Mouse (Mus musculus): Measurements from ENCODE around the gene Cntn5. TPM values are rescaled to one million over a fixed set of nuclear protein-coding genes. Genes with fewer than 3 reads are reported as not detected.

The Cntn5 gene
- polyA plus RNA-seq, 3 experiments from 2014 or later: 0.66 TPM; not detected in 2

DNA sequence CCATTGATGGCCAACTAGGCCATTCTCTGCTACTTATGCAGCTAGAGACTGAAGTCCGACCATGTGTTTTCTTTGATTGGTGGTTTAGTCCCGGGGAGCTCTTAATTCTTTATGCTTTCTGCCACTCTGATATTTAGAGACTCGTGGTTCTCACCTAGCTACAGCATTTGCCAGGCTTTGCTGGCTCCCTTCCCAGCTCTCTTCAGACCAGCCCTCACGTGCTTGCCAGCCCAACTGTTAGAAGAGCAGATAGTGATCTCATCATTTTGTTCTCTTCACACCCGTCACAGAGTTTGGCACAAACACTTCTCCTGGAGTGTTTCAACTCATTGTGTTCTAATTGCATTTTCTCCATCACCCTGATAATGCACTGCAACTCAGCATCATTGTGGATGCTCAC lies 1005.5 kb downstream of the Cntn5 start:
- ATAC-seq: no peak

DNA sequence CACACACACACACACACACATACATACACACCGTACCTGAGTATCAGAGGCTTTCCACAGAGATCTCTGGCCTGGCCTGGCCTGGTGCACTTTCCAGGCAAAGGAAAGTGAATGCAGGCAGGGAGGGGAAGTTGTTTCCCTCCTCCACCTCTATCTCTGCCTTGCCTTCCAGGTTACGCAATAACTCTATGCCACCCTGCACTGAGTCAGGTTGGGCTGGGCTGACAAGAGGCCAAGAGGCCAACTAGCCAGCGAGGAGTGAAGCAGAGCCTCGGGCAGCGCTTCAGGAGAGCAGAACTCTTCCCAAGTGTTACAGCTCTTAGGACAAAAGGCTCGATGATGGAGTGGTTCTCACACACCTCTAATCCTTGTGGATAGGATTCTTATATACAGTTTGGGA lies 1018.4 kb downstream of the Cntn5 start:
- no peak for ATAC-seq

DNA sequence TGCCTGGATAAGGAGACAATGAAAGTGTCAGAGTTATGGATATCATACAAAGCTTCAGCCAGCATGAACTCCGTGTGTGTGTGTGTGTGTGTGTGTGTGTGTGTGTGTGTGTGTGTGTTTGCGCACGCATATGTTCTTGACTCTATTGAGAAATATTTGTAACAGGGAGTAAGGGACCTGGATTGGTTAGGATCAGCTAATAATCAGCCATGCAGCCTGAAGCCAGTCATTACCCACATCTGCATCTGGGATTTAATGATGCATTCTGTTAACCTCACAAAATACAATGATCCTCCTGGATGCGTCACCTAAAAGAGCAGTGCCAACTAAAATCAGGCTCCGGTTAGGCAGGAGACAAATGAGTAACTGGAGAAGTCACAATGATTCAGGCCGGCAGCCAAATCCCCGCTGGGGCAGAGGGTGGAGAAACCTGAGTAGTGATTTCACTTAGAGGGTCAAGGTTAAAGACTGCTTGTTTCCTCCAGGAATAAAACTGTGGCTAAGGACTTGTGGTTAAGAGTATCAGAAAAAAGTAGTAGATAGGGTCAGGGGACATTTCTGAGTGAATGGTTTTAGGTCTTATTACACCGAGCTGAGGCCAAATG lies 1021.7 kb downstream of the Cntn5 start:
- ATAC-seq: no peak

DNA sequence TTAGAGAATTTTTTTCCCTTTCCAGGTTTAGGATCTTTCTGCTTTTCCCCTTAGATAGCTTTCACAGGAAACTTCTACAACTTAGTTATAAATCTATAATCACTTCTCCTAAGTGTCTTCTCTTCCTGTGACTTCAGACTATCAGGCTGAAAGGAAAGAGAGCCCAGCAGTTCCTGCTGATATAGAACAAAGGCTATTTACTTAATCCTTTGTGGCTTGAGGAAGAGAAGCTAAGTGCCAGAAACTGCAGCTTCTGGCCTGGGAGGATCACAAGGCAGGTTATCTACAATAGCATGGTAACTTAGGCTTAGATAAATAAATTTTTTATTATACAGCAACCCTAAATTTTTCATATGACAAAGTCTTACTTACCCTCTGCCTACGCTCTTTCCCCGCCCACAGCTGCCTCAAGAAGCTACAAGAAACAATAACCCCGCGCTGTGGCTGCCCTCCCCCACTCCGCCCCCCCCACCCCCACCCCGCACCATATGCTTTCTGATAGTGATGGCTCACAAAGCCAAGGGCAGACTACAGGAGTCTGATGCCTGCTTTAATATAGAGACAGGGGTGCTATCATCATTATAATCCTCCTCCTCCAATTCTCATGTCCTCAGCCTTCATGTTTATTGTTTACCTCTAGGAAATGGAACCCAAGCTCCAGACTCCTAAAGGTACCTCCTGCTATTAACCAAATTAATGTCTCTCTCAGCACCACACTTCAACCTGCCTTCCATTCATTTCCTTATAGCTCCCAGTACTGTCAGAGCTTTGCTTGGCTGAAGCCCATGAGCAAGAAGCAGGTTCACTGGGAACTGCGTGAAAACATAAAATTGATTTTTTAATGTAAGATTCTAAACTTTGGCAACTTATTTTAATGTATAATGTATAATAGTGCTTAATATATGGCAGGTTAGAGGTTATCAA lies 1032.2 kb downstream of the Cntn5 start:
- no peak for ATAC-seq

DNA sequence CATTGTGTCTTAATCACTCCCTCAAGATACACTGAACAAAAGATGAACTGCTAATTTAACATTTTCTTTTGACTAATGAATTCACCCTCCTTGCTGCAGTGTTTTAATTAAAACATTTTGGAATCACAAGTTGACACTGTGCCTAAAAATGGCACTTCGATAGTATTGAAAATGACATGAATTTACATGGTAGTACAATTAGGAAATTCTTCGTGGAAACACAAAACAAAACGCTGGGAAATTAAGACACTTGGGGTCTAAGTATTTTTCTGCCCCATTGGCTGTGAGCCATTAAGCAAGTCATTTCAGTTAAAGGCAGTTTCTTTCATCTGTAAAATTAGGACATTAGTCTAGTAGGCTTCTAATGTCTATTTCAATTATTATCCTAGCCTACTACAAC lies 1043.9 kb downstream of the Cntn5 start:
- ATAC-seq: no peak

DNA sequence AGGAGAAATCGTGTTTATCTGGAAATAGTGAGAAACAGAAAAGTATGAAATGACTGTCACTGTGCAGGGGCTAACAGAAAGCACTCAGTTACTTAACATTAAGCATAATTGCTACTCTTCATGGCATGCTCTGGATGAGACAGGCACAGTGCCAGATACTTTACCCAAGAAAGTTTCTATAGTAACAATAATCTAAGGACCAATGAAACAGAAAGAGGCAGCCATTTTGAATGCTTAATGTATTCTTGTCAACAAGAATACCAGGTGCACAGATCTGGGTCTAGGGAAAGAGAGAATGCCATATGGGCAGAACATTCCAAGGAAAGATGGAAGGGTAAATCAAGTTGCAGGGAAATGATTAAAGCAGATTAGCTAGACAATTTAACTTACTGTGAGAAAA lies 1045.3 kb downstream of the Cntn5 start:
- ATAC-seq: no peak

DNA sequence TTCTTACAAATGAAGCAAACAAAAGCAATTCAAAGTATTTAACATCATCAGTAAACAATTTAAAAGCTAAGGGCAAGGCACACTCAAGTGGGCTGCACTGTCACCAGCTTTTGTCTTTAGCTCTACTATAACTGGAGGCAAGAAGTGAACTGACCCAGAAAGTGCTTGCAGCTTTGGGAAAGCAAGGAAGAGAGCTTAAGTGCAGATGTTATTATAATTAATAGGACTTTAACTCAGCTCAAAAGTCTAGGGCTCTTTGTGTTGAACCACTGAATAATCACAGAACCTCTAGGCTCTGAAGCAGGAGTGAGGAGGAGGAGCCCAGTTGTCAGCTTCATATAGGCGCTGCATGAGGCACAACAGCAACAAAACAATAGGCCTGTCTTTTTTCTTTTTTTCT lies 1049.8 kb downstream of the Cntn5 start:
- no peak for ATAC-seq

DNA sequence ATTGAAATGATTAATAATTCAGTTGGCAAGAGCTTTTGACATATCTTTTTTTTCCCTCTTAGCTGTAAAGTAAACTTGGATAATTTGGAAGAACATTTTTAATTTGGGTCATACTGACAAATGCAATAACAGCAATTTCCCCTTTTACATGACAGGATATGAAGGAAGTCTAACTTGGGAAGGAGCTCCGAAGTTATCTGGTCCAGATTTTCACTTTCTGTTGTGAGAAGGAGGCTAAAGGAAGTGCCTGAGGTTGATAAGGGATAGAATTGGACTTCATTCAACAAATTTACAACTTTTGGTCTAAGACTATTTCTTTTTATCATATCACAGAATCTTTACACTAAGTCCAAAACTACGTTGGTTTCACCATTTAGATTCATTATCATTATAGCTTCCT lies 1074.3 kb downstream of the Cntn5 start:
- no peak for ATAC-seq

DNA sequence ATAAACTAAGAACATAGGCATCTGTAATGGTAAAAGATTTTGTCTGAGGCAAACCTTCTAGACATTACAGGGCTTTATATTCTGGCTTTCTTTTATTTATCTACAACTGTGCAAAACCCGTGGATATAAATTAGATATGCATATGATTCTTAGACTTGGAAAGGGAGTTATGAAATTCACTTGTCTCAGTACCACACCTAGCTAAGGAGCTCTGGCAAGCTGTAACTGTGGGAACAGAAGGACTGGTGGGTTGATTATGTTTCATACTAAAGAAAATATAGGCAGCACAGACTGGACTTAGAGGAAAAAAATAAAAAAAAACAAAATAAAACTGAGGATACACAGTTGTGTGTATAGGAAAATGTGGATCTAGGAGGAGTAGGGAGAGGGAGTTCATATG lies 1084.6 kb downstream of the Cntn5 start:
- ATAC-seq: no peak

DNA sequence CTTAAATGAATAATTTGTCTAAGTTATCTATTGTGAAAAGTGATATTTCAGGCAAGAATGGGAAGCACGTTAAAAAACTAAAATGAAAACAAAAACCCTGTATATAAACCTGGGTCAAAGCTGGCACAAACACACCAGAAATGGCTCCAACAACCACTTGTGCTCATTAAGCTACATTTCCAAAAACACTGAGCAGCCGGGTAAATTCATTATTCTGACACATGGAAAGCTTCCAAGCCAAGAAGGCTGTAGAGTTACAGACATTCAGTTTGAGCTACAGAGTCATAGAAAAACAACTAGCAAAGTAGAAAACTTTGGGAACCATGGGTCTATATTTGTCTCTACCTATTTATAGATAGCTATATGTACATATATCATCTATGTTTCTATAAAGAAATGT lies 1087.1 kb downstream of the Cntn5 start:
- no peak for ATAC-seq

DNA sequence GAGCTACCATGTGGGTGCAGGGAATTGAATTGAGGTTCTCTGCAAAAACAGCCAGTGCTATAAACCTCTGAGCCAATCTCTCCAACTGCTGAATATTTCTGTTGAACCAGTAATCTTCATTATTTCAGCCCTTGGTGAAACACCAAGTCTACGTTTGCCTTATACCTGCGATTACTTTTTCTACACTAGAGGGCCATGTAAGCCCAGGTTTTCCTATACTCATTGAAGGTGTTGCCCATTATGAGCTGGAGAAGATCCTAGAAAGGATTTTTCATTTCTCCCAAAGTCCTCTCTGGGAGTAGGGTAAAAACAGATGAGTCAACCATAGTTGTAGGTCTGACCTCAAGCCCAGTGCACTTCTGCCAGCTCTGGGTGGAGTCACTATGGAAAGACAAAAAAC lies 1105.0 kb downstream of the Cntn5 start:
- no peak for ATAC-seq

DNA sequence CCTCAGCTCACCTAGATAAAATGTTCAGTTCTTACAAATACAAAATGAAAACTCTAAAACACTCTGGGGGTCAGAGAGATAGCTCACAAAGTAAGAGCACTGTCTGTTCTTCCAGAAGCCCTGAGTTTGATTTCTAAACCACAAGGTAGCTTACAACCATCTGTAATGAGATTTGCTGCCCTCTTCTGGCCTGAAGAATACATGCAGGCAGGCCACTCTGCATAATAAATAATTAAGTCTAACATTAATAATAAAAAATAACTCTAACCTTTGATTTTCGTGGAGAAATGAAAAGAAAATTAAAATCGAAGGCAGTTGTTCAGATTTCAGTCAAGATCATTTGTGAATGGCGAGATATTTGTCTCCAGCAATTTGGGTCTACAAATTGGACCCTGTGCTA lies 1120.9 kb downstream of the Cntn5 start:
- ATAC-seq: no peak

DNA sequence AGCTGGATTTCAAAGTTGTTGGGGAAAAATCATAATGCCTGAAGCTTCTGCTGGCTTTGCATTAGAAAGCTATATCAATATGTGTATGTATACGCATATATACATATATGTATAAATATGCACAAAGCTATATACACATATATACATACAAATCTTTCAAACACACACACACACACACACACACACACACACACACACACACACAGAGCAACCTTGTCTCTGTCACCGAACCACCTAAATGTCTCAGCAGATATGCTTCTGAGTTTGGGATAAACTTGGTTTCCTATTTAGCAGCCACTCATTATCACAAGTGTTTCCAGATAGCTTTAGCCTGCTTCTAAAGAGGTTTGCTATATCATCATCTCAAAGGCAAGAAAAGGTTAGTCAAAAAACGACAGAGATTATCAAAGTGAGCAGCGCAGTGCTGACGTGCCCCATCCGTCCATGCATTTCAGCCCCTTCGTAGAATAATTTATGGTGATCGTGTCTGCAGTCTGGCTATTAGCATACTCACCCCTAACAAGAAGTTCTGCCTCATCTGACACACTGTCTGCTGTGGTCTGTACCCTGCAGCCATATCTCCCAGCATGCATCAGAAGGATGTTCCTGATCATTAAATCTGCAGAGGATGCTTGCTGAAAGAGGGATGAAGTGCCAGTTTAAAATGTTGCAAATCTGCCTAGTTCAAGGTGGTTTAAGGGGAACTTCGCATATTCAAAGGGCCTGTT lies 1123.3 kb downstream of the Cntn5 start:
- no peak for ATAC-seq

DNA sequence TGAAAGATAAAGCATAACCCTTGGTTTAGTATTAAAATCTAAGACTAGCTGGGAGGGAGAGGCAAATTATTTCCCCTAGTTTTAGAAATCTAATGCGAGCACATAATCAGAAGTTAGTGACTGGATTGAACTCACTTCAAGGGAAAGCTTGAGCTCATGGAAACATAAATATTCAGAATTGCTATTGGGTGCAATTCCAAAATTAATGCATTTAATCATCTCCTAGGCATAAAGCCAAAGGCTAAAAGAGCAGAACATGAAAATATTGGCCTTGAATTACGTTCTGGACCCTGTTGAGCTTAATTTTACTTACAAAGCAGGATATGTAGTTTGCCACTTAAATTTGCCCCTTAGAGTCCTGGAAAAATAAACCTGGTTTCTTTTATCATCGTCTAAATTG lies 1124.9 kb downstream of the Cntn5 start:
- no peak for ATAC-seq

DNA sequence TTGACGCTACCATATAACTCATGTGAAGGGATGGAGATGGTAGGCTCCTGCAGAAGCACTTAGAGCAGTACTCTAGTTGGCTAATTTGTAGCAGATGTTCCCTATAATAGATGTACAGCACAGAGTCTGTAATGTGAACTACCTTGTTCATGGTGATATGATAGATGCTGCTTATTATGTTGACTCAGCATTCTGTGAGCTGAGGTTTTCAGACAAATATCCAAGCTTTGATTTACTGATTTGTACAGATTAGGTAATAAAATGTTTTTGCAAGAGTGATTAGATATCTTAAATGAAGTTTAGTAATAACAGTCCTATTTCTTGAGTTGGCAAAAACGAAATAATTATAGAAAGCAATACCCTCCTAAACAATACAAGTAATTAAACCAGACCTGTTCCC lies 1133.8 kb downstream of the Cntn5 start:
- no peak for ATAC-seq

DNA sequence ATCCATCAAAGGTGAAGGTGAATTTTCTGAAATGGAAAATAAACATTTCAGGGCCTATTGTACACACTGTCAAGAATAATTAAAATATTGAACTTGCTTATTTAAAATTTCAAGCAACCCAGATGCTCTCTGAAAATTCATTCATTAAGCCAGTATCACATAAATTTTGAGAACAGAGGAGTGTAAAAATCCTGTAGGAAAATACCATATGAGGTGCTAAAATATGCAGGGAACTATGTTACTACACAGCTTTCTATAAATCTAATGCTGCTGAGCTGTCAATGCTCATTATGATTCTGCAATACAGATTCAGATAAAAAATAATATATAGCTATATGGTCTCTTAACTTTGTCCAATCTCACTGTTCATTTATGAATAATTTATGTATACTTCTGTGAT lies 1134.9 kb downstream of the Cntn5 start:
- no peak for ATAC-seq

DNA sequence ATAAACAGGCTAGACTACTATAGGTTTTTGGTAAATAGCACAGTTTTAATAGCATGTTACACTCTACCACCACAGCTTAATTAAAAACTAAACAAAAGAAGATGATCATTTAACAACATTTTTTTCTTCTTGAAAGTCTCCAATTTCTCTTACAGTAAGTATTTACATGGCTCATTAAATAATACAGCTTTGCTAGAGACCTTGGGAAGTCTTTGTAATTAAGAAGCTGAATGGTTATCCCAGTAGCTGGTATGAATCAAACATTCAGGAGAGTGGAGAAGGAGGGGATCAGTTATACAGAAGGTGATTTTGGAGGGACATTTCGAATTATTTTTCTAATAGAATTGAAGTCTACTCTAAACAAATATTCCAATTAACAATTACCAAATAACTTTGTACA lies 1186.4 kb downstream of the Cntn5 start:
- ATAC-seq: no peak

DNA sequence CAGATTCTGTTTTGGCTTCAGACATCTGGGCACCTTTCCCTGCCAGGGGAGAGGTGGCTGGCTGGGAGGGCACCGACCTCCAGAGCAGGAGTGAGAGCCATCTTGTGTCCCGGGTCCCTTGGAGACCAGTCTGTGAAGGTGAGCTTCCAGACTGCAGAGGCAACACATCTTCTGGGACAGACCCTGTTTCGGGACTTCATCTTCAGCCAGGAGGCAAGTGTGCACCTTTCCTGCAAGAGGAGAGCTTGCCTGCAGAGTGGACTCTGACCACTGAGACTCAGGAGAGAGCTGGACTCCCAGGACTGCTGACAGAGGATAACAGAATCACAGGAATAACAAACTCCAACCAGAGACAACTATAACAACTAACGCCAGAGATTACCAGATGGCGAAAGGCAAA lies 1195.9 kb downstream of the Cntn5 start:
- ATAC-seq: no peak

DNA sequence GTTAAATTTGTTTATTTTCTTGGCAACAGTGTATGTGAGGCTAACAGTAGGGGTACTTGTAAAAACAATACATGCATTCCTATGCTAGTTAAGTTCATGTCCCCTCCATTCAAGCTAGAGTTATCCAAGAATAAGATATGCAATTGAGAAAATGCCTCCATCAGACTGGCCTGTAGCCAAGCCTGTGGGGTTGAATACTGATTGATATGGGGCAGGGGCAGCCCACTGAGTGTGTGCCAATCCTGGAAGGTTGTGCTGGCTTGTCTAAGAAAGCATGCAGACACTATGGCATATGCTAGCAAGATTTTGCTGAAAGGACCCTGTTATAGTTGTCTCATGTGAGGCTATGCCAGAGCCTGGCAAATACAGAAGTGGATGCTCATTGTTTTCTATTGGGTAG lies 1196.8 kb downstream of the Cntn5 start:
- no peak for ATAC-seq

DNA sequence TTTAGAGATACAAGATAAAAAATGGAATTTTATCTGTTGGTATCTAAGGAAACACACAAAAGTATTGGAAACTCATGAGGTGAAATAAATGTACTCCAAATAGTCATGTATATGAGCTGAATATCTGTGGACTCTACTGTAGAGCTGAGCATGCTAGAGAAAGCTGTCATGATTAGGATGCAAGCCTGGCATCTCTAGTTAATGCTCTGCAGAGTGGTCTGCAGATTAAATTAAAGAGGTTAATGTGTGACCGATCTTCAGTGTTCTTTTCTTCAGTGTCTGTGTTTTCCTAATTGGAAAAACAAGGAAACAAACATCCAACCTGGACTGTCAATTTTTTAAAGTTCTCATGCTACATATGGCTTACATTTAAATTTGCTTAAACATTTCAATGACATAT lies 1199.4 kb downstream of the Cntn5 start:
- no peak for ATAC-seq

DNA sequence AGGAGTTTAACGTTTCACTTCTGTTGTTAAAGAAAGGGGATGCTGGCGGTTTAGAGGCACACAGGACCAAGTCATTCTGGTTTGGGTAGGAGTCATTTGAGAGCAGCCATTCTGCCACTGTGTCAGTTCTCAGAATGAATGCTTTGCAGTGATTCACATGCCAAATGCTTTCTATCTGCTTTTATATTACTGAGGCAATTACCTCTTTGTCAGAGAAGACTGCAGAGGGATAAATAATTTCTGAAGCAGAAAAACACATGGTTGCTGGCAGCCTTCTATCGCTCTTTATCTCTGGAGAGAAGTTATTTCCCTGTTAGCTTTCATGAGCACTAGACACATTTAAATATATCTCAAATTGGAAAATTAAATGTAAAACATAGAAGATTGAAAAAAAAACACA lies 1207.9 kb downstream of the Cntn5 start:
- ATAC-seq: no peak

DNA sequence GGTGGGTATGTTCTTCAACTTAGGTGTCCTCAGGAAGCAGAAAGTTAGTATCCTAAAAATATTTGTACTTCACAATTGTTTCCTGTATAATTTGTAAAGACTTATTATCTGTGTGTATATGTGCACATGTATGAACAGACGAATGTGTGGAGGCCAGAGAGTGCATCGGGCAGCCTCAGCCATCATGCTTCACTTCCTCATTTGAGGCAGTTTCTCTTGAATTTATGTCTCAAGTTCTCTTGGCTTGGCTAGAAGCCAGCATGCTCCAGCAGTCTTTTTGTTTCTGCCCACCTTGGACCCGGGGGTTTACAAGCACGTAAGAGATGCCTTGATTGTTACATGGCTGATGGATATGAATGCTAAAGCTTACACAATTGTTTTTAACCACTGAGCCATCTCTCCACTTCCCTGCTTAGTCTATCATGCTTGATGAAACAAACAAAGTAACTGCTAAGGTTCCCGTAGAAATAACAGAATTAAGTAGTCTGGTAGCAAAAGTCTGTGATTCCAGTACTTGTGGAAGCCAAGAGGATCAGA lies 1222.2 kb downstream of the Cntn5 start:
- no peak for ATAC-seq

DNA sequence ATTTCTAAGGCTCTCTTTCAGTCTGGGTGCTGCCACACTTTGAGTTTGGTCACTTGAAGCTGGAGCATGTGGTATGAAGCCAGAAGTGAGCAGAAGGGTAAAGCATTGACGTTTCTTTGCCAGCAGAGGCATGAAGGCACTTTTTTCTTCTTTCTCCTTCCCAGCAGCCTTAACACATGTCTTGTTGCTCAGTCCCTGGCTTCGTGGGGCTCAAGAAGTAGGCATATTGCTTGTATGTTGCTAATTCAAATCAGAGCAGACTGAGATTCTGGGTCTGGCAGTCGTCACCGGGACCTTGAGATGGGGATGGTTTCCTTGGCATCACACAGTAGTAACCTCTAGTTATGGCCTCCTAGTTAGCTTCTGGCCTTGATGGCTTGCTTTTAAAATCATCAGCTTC lies 1228.5 kb downstream of the Cntn5 start:
- no peak for ATAC-seq

DNA sequence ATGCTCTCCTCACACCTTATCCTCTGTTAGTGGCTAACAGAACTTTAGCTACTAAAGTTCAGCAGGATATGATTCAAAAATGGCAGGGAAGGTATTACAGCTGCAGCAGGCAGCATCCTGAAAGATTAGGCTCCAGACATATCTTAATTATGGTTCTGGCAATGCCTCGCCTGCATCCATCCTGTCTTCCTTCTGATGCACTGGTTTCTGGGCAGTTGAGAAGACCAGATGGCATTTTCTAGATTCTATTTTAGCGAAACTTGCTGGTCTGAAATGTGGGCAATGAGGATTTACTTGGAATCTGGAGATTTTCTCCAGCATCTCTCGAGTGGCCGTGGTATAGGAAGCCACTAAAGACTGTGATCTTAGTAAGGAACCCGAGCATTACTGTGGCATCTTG lies 1230.0 kb downstream of the Cntn5 start:
- ATAC-seq: no peak
